Mouse (Mus musculus): ENCODE measurements around the gene Sfmbt2. TPM values are rescaled to one million over a fixed set of nuclear protein-coding genes. Genes with fewer than 3 reads are reported as not detected.

The Sfmbt2 gene
- polyA plus RNA-seq, 2 experiments, result 2.2 to 2.5 TPM

DNA sequence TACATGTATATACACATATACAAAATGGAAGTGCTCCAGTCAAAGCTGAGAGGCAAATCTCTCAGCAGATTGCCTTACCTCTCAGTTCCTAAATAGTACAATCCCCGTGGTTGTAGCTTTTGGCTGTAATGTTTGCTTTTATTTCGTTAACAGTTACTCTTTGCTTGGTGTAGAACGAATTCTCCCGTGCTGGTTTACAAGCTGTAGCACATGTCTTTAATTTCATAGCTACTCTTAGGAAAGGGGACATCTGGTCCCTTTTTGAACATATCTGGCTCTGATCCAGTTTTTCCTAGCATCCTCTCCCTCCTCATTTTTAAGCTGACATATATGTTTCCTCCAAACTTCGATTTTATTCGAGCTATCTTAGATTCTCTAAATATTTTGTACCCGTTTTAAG is 172.1 kb downstream of the Sfmbt2 start:
- H3K9ac ChIP-seq (ENCODE audit: low read depth, low read length, severe bottlenecking), result no peak overlapping the region
- H3K4me1 ChIP-seq (ENCODE audit: control insufficient read depth, insufficient read depth, low read length), result peaks cover 11% of the 10 kb centered on the region
- no peak for TF ChIP-seq POLR2A (IDR thresholded peaks at IDR 0.05; ENCODE audit: borderline replicate concordance, extremely low read depth, insufficient read depth, insufficient read length)
- peak; percentile 66 for DNase-seq (ENCODE audit: low spot score)
- peak; percentile 26; the same call in 1 of the 2 replicates for ATAC-seq (ENCODE audit: low FRiP score, low read depth)
- H3K4me3 ChIP-seq (replicated peaks; ENCODE audit: low read length), result no peak overlapping the region
- no peaks in the 10 kb centered on the region for H3K9me3 ChIP-seq (ENCODE audit: control insufficient read depth, low read length)
- H3K27me3 ChIP-seq (ENCODE audit: control insufficient read depth, insufficient read depth, low read length), result no peaks in the 10 kb centered on the region
- H3K36me3 ChIP-seq (ENCODE audit: control insufficient read depth, insufficient read depth, low read length), result no peaks in the 10 kb centered on the region
- no peak overlapping the region for H3K4me2 ChIP-seq (replicated peaks; ENCODE audit: low read depth, low read length, severe bottlenecking)
- no peak overlapping the region for H3K27ac ChIP-seq (replicated peaks; ENCODE audit: low read depth, low read length)
- WGBS, result 23% methylated on average over 7 of the region's 7 CpGs

- Histone ChIP-seq H3K9me3 (ENCODE audit: control insufficient read depth, low read length) (no peaks in the 10 kb centered on the region), H3K4me2 (replicated peaks; ENCODE audit: low read depth, low read length, severe bottlenecking) (no peak overlapping the region), H3K9ac (ENCODE audit: low read depth, low read length, severe bottlenecking) (no peak overlapping the region), H3K27ac (replicated peaks; ENCODE audit: low read depth, low read length) (no peak overlapping the region), H3K36me3 (ENCODE audit: control insufficient read depth, insufficient read depth, low read length) (no peaks in the 10 kb centered on the region), H3K27me3 (ENCODE audit: control insufficient read depth, insufficient read depth, low read length) (no peaks in the 10 kb centered on the region), H3K4me3 (replicated peaks; ENCODE audit: low read length) (no peak overlapping the region), H3K4me1 (ENCODE audit: control insufficient read depth, insufficient read depth, low read length) (no peaks in the 10 kb centered on the region)
- WGBS, result 53% methylated on average over 1 of the region's 1 CpGs
- TF ChIP-seq POLR2A (IDR thresholded peaks at IDR 0.05; ENCODE audit: borderline replicate concordance, extremely low read depth, insufficient read depth, insufficient read length), result no peak
- DNase-seq (ENCODE audit: low spot score) (no peak), ATAC-seq (ENCODE audit: low FRiP score, low read depth) (no peak)
Measured at GRCm38 (mm10) chr2:10558816-10559215, 188.5 kb downstream of the Sfmbt2 start.

DNA sequence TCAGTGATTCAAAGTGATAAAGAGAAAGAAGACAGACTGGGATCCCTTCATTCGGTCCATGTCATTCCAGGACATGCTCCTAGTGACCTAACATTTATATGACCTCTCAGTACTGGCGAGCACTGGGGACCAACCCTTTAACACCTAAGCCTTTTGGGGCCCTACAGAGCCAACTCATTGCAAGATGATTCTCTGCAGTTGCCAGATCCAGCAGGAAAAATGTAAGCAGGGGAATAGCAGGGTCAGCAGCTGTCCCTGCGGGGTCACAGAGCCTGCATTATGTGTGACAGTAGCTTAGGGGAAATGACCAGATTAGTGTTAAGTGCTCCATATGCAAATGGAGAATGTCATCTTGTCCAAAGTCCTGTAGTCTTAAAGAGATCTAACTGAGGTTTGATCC is 195.2 kb downstream of the Sfmbt2 start:
- 73% methylated on average over 3 of the region's 3 CpGs for WGBS
- Histone ChIP-seq H3K27me3 (ENCODE audit: control insufficient read depth, insufficient read depth, low read length) (no peaks in the 10 kb centered on the region), H3K4me1 (ENCODE audit: control insufficient read depth, insufficient read depth, low read length) (0 out of 2 replicates have a peak, but pooled peaks cover 3% of the 10 kb centered on the region), H3K4me2 (replicated peaks; ENCODE audit: low read depth, low read length, severe bottlenecking) (no peak overlapping the region), H3K9ac (ENCODE audit: low read depth, low read length, severe bottlenecking) (no peak overlapping the region), H3K36me3 (ENCODE audit: control insufficient read depth, insufficient read depth, low read length) (no peaks in the 10 kb centered on the region), H3K27ac (replicated peaks; ENCODE audit: low read depth, low read length) (no peak overlapping the region), H3K9me3 (ENCODE audit: control insufficient read depth, low read length) (no peaks in the 10 kb centered on the region), H3K4me3 (replicated peaks; ENCODE audit: low read length) (no peak overlapping the region)
- no peak for TF ChIP-seq POLR2A (IDR thresholded peaks at IDR 0.05; ENCODE audit: borderline replicate concordance, extremely low read depth, insufficient read depth, insufficient read length)
- DNase-seq (ENCODE audit: low spot score), result no peak
- ATAC-seq (ENCODE audit: low FRiP score, low read depth), result no peak

DNA sequence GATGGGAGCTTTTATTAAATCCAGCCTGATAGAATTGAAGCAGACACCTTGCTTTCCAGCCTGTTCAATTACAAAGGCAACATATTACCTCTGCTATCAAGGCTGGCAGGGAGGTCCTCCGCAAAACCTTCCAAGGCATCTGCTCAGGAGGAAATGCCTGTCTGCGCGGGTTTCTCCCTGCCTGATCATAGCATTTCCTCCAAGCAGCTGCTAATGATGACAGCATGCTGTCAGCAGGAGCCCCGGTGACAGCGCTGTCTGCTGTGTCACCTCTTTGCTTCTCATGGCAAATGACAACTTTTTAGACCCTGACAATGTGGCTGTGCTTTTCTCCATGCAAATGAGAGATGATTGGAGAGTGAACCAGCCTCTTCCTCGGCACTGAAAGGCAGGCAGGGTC is 199.1 kb downstream of the Sfmbt2 start:
- Histone ChIP-seq H3K4me2 (replicated peaks; ENCODE audit: low read depth, low read length, severe bottlenecking) (no peak overlapping the region), H3K27ac (replicated peaks; ENCODE audit: low read depth, low read length) (no peak overlapping the region), H3K9me3 (ENCODE audit: control insufficient read depth, low read length) (no peaks in the 10 kb centered on the region), H3K4me3 (replicated peaks; ENCODE audit: low read length) (no peak overlapping the region), H3K36me3 (ENCODE audit: control insufficient read depth, insufficient read depth, low read length) (no peaks in the 10 kb centered on the region), H3K9ac (ENCODE audit: low read depth, low read length, severe bottlenecking) (no peak overlapping the region), H3K27me3 (ENCODE audit: control insufficient read depth, insufficient read depth, low read length) (no peaks in the 10 kb centered on the region), H3K4me1 (ENCODE audit: control insufficient read depth, insufficient read depth, low read length) (0 out of 2 replicates have a peak, but pooled peaks cover 3% of the 10 kb centered on the region)
- no peak for TF ChIP-seq POLR2A (IDR thresholded peaks at IDR 0.05; ENCODE audit: borderline replicate concordance, extremely low read depth, insufficient read depth, insufficient read length)
- ATAC-seq (ENCODE audit: low FRiP score, low read depth) (no peak), DNase-seq (ENCODE audit: low spot score) (no peak)
- 37% methylated on average over 6 of the region's 6 CpGs for WGBS

DNA sequence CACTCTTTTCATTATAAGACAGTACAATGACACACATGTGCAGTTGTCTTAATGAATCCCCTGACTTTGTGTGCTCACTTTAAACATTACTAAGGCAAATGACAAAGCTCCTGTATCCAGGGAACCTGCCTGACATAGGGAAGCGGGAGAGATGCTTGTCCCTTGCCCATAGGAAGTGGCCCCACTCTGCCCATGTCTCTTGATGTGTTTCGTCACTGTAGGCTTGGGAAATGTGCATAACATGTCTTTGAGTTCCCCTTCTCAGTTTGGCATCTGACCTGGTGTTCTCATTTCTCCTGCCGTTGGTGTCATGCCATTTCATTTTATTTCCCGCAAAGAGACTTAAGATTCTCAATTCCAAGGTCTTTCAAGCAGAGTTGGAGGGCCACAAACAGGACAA is 202.0 kb downstream of the Sfmbt2 start:
- H3K4me3 ChIP-seq (replicated peaks; ENCODE audit: low read length), result no peak overlapping the region
- H3K36me3 ChIP-seq (ENCODE audit: control insufficient read depth, insufficient read depth, low read length), result no peaks in the 10 kb centered on the region
- no peaks in the 10 kb centered on the region for H3K9me3 ChIP-seq (ENCODE audit: control insufficient read depth, low read length)
- no peak overlapping the region for H3K9ac ChIP-seq (ENCODE audit: low read depth, low read length, severe bottlenecking)
- no peak for ATAC-seq (ENCODE audit: low FRiP score, low read depth)
- DNase-seq (ENCODE audit: low spot score), result no peak
- H3K4me1 ChIP-seq (ENCODE audit: control insufficient read depth, insufficient read depth, low read length), result 0 out of 2 replicates have a peak, but pooled peaks cover 3% of the 10 kb centered on the region
- H3K27me3 ChIP-seq (ENCODE audit: control insufficient read depth, insufficient read depth, low read length), result no peaks in the 10 kb centered on the region
- H3K4me2 ChIP-seq (replicated peaks; ENCODE audit: low read depth, low read length, severe bottlenecking), result no peak overlapping the region
- 86% methylated on average over 4 of the region's 4 CpGs for WGBS
- no peak for TF ChIP-seq POLR2A (IDR thresholded peaks at IDR 0.05; ENCODE audit: borderline replicate concordance, extremely low read depth, insufficient read depth, insufficient read length)
- H3K27ac ChIP-seq (replicated peaks; ENCODE audit: low read depth, low read length), result no peak overlapping the region

All from limb, embryonic 14.5 days (tissue).